Mouse (Mus musculus) liver, embryonic 16.5 days (tissue): ENCODE results near the gene Prss30. TPM values are rescaled to one million over a fixed set of nuclear protein-coding genes. Genes with fewer than 3 reads are reported as not detected.

Source experiments
- ATAC-seq: fragments of 200-750 bp; cut with Nextera tagmentation; 2 replicates; pipeline ENCODE4 v1.8.0; 2017; ENCODE audit warnings: low read depth, mild to moderate bottlenecking, moderate number of reproducible peaks, moderate library complexity
- H3K27ac ChIP-seq: fragments of 300-500 bp; sonication (generic); 2 replicates; pipeline ENCODE4 v1.5.1; 2014; ENCODE audit warnings: mild to moderate bottlenecking, low read length
- H3K27me3 ChIP-seq: fragments of 300-500 bp; sonication (generic); 2 replicates; pipeline ENCODE4 v1.6.1; 2014; ENCODE audit warnings: low read depth, low read length, mixed read lengths; ENCODE audit not compliant: control insufficient read depth, insufficient read depth
- H3K36me3 ChIP-seq: fragments of 300-500 bp; sonication (generic); 2 replicates; pipeline ENCODE4 v1.6.1; 2014; ENCODE audit warnings: mild to moderate bottlenecking; ENCODE audit not compliant: control insufficient read depth, insufficient read depth
- H3K4me1 ChIP-seq: fragments of 300-500 bp; sonication (generic); 2 replicates; pipeline ENCODE4 v1.6.1; 2014; ENCODE audit warnings: low read depth, low read length, mixed read lengths; ENCODE audit not compliant: control insufficient read depth
- H3K4me2 ChIP-seq: fragments of 300-500 bp; sonication (generic); 2 replicates; pipeline ENCODE4 v1.6.1; 2014; ENCODE audit warnings: low read depth, low read length, mixed read lengths
- H3K4me3 ChIP-seq: fragments of 300-500 bp; sonication (generic); 2 replicates; pipeline ENCODE4 v1.5.1; 2014; ENCODE audit warnings: low read depth, mild to moderate bottlenecking, low read length
- H3K9ac ChIP-seq: fragments of 300-500 bp; sonication (generic); 2 replicates; pipeline ENCODE4 v1.6.1; 2014; ENCODE audit warnings: low read depth, low read length
- H3K9me3 ChIP-seq: fragments of 300-500 bp; sonication (generic); replicated peaks from 2 replicates; pipeline ENCODE4 v1.6.1; 2016; ENCODE audit warnings: low read length; ENCODE audit not compliant: control insufficient read depth
- WGBS: fragments of 180-500 bp; shearing (Covaris S2); extraction: QIAGEN DNeasy Blood & Tissue Kit; methylation state at CpG from one replicate; pipeline ENCODE4 v1.1.7; 2014; ENCODE audit not compliant: insufficient replicate concordance; 5-methylcytosine and 5-hydroxymethylcytosine counted together
- polyA plus RNA-seq: library from polyadenylated mRNA; unstranded; fragments of >200 nt; fragmentation: Nextera tagmentation; extraction: Ambion mirVana; gene quantifications from 2 replicates; pipeline ENCODE4 v1.2.1, GENCODE M21; 2015

Prss30 gene
- polyA plus RNA-seq, 1 experiment from 2014 or later: 0.07 TPM

GRCm38 (mm10) chr17:23993559-23994428, 13.4 kb upstream of the Prss30 start:
- Histone ChIP-seq H3K4me2 (0 out of 2 replicates have a peak overlapping the region, but pooled peaks have one; percentile 14), H3K4me3 (no peak overlapping the region), H3K9me3 (no peaks in the 10 kb centered on the region), H3K36me3 (no peaks in the 10 kb centered on the region), H3K9ac (no peak overlapping the region), H3K27me3 (no peaks in the 10 kb centered on the region), H3K27ac (no peak overlapping the region), H3K4me1 (no peaks in the 10 kb centered on the region; the same call in 1 of the 2 replicates)
- WGBS: 7% methylated on average over 31 of the region's 31 CpGs
- peak; percentile 69 for ATAC-seq

- H3K9ac ChIP-seq: no peak overlapping the region
- ATAC-seq: no peak
- H3K9me3 ChIP-seq: no peaks in the 10 kb centered on the region
- no peaks in the 10 kb centered on the region for H3K27me3 ChIP-seq
- WGBS: 63% methylated on average over 9 of the region's 9 CpGs
- H3K27ac ChIP-seq: no peak overlapping the region
- no peaks in the 10 kb centered on the region for H3K36me3 ChIP-seq
- 0 out of 2 replicates have a peak overlapping the region, but pooled peaks have one; percentile 14 for H3K4me2 ChIP-seq
- no peak overlapping the region for H3K4me3 ChIP-seq
- H3K4me1 ChIP-seq: no peaks in the 10 kb centered on the region; the same call in 1 of the 2 replicates
Measured at GRCm38 (mm10) chr17:23992789-23993553, 12.6 kb upstream of the Prss30 start.

- ATAC-seq: no peak
- H3K9ac ChIP-seq: no peak overlapping the region
- H3K4me3 ChIP-seq: no peak overlapping the region
- H3K36me3 ChIP-seq: no peaks in the 10 kb centered on the region
- no peak overlapping the region for H3K27ac ChIP-seq
- H3K27me3 ChIP-seq: no peaks in the 10 kb centered on the region
- H3K4me2 ChIP-seq: no peak overlapping the region
- H3K9me3 ChIP-seq: no peaks in the 10 kb centered on the region
- 24% methylated on average over 2 of the region's 2 CpGs for WGBS
- H3K4me1 ChIP-seq: no peaks in the 10 kb centered on the region; the same call in 1 of the 2 replicates
Measured at GRCm38 (mm10) chr17:23989802-23990201, 9.4 kb upstream of the Prss30 start.

GRCm38 (mm10) chr17:23984989-23985388, 4.6 kb upstream of the Prss30 start:
- H3K9me3 ChIP-seq: no peaks in the 10 kb centered on the region
- H3K27ac ChIP-seq: no peak overlapping the region
- WGBS: 62% methylated on average over 1 of the region's 1 CpGs
- no peak overlapping the region for H3K4me3 ChIP-seq
- H3K36me3 ChIP-seq: no peaks in the 10 kb centered on the region
- no peak for ATAC-seq
- no peak overlapping the region for H3K9ac ChIP-seq
- no peaks in the 10 kb centered on the region for H3K27me3 ChIP-seq
- peaks cover 4% of the 10 kb centered on the region for H3K4me1 ChIP-seq
- no peak overlapping the region for H3K4me2 ChIP-seq

GRCm38 (mm10) chr17:23982912-23983311, 2.5 kb upstream of the Prss30 start:
- WGBS: 28% methylated on average over 4 of the region's 4 CpGs
- ATAC-seq: peak; percentile 39; the same call in 1 of the 2 replicates

GRCm38 (mm10) chr17:23979471-23979870, 895 bp downstream of the Prss30 start:
- Histone ChIP-seq H3K27me3 (no peaks in the 10 kb centered on the region), H3K9ac (no peak overlapping the region), H3K9me3 (no peaks in the 10 kb centered on the region), H3K27ac (no peak overlapping the region), H3K36me3 (no peaks in the 10 kb centered on the region), H3K4me3 (no peak overlapping the region), H3K4me2 (no peak overlapping the region), H3K4me1 (peaks cover 4% of the 10 kb centered on the region)
- no peak for ATAC-seq
- 64% methylated on average over 3 of the region's 3 CpGs for WGBS

More at GRCm38 (mm10) chr17:23982912-23983311, 2.5 kb upstream of the Prss30 start:
- Histone ChIP-seq H3K4me3 (no peak overlapping the region), H3K4me2 (no peak overlapping the region), H3K27ac (no peak overlapping the region), H3K36me3 (no peaks in the 10 kb centered on the region), H3K9ac (no peak overlapping the region), H3K9me3 (no peaks in the 10 kb centered on the region), H3K4me1 (peaks cover 4% of the 10 kb centered on the region), H3K27me3 (no peaks in the 10 kb centered on the region)

- ATAC-seq: no peak
- no peaks in the 10 kb centered on the region for H3K36me3 ChIP-seq
- no peaks in the 10 kb centered on the region for H3K27me3 ChIP-seq
- WGBS: 59% methylated on average over 4 of the region's 4 CpGs
- no peak overlapping the region for H3K9ac ChIP-seq
- no peak overlapping the region for H3K27ac ChIP-seq
- H3K4me1 ChIP-seq: no peaks in the 10 kb centered on the region
- H3K4me3 ChIP-seq: no peak overlapping the region
- H3K9me3 ChIP-seq: no peaks in the 10 kb centered on the region
- no peak overlapping the region for H3K4me2 ChIP-seq
Measured at GRCm38 (mm10) chr17:23976665-23977064, 3.7 kb downstream of the Prss30 start.

- H3K9ac ChIP-seq: no peak overlapping the region
- no peaks in the 10 kb centered on the region for H3K4me1 ChIP-seq
- no peak overlapping the region for H3K27ac ChIP-seq
- no peak overlapping the region for H3K4me3 ChIP-seq
- no peak overlapping the region for H3K4me2 ChIP-seq
- no peaks in the 10 kb centered on the region for H3K9me3 ChIP-seq
- ATAC-seq: no peak
- H3K27me3 ChIP-seq: no peaks in the 10 kb centered on the region
- 61% methylated on average over 9 of the region's 9 CpGs for WGBS
- H3K36me3 ChIP-seq: no peaks in the 10 kb centered on the region
Measured at GRCm38 (mm10) chr17:23971315-23971714, 9.1 kb downstream of the Prss30 start.

- no peak for ATAC-seq
- Histone ChIP-seq H3K4me1 (no peaks in the 10 kb centered on the region), H3K27me3 (no peaks in the 10 kb centered on the region), H3K9me3 (no peaks in the 10 kb centered on the region), H3K4me2 (no peak overlapping the region), H3K36me3 (no peaks in the 10 kb centered on the region), H3K9ac (no peak overlapping the region), H3K27ac (no peak overlapping the region), H3K4me3 (no peak overlapping the region)
- WGBS: 7% methylated on average over 1 of the region's 1 CpGs
Measured at GRCm38 (mm10) chr17:23969231-23969630, 11.1 kb downstream of the Prss30 start.
